Mouse (Mus musculus) liver, adult 2 months (tissue): ENCODE data around the gene Sardh.

Source experiments
- CTCF ChIP-seq: fragments of 200-500 bp; IDR thresholded peaks from 2 replicates; pipeline ENCODE4 v1.5.1; 2011; ENCODE audit warnings: low read depth, low read length, control low read depth
- POLR2A ChIP-seq: fragments of 200-500 bp; IDR thresholded peaks from 2 replicates; pipeline ENCODE4 v1.6.1; 2011; ENCODE audit warnings: low read length, control low read depth; ENCODE audit not compliant: insufficient read depth; ENCODE audit errors: extremely low read depth

DNA sequence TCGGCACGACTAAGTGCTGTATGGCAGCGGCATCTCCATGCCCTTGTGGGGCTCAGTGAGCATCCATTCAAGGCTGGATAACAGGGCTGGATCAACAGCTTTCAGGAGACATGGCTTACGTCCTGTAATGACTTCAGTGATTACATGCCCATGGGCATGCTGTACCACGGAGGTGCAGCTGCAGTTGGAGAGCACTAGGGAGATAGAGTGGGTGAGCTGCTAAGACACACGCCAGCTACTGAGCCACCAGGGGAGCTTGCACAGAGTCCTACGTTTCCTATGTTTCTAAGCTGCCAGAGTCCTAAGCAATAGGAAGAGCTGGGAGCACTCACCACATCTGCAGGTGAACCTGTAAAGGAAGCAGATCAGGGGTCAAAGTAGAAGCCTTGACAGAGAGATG is 30.7 kb upstream of the Sardh start:
- no peak for TF ChIP-seq POLR2A
- TF ChIP-seq CTCF, result no peak
